Mouse (Mus musculus): ENCODE results near the gene Ube2q2. TPM values are rescaled to one million over a fixed set of nuclear protein-coding genes. Genes with fewer than 3 reads are reported as not detected.
"Not testable (repeated sequence)": the region's sequence is repeated elsewhere in the genome, so short reads cannot be mapped to it uniquely, and the experiment has no call there.

Ube2q2 gene
- total RNA-seq (2022): 10 to 100 TPM; 35.9 to 40.1 (median 37.6) TPM

- DNase-seq (ENCODE audit: low spot score in 2 of 2): peak; percentile 56 to 58
These were observed at the start of gene Ube2q2 for GRCm38 (mm10) chr9:55148854-55149498. Gene Ube2q2, plus strand, starts transcription at chr9:55148854.

- no peak for DNase-seq (ENCODE audit: low spot score in 2 of 2)
These were observed 47.5 kb upstream of the Ube2q2 start for GRCm38 (mm10) chr9:55101117-55101516.

- DNase-seq (ENCODE audit: low spot score in 2 of 2): no peak
These were observed 46.3 kb upstream of the Ube2q2 start for GRCm38 (mm10) chr9:55102186-55102835.

GRCm38 (mm10) chr9:55102931-55103630 is 45.6 kb upstream of the Ube2q2 start:
- DNase-seq (ENCODE audit: low spot score in 2 of 2): no peak

GRCm38 (mm10) chr9:55110059-55110834 is 38.4 kb upstream of the Ube2q2 start:
- peak; percentile 48 to 59 for DNase-seq (ENCODE audit: low spot score in 2 of 2)

GRCm38 (mm10) chr9:55110835-55111217 is 37.8 kb upstream of the Ube2q2 start:
- DNase-seq (ENCODE audit: low spot score in 2 of 2): not testable (repeated sequence)

- DNase-seq (ENCODE audit: low spot score in 2 of 2): no peak
These were observed 33.9 kb upstream of the Ube2q2 start for GRCm38 (mm10) chr9:55114752-55115151.

- DNase-seq (ENCODE audit: low spot score in 2 of 2): no peak
These were observed 31.2 kb upstream of the Ube2q2 start for GRCm38 (mm10) chr9:55117293-55118055.

GRCm38 (mm10) chr9:55122586-55122985 is 26.1 kb upstream of the Ube2q2 start:
- no peak for DNase-seq (ENCODE audit: low spot score in 2 of 2)

GRCm38 (mm10) chr9:55125735-55126134 is 22.9 kb upstream of the Ube2q2 start:
- DNase-seq (ENCODE audit: low spot score in 2 of 2): no peak

- no peak for DNase-seq (ENCODE audit: low spot score in 2 of 2)
These were observed 22.4 kb upstream of the Ube2q2 start for GRCm38 (mm10) chr9:55126295-55126694.

GRCm38 (mm10) chr9:55131851-55132250 is 16.8 kb upstream of the Ube2q2 start:
- no peak for DNase-seq (ENCODE audit: low spot score in 2 of 2)

- DNase-seq (ENCODE audit: low spot score in 2 of 2): no peak
These were observed 12.1 kb upstream of the Ube2q2 start for GRCm38 (mm10) chr9:55136576-55136975.

GRCm38 (mm10) chr9:55137112-55137511 is 11.5 kb upstream of the Ube2q2 start:
- no peak for DNase-seq (ENCODE audit: low spot score in 2 of 2)

GRCm38 (mm10) chr9:55139958-55140357 is 8.7 kb upstream of the Ube2q2 start:
- DNase-seq (ENCODE audit: low spot score in 2 of 2): no peak

- DNase-seq (ENCODE audit: low spot score in 2 of 2): peak in 1 of 2 experiments; percentile 29
These were observed 1.0 kb downstream of the Ube2q2 start for GRCm38 (mm10) chr9:55149499-55150278.

- DNase-seq (ENCODE audit: low spot score in 2 of 2): no peak
These were observed 1.6 kb downstream of the Ube2q2 start for GRCm38 (mm10) chr9:55150279-55150726.

- no peak for DNase-seq (ENCODE audit: low spot score in 2 of 2)
These were observed 2.4 kb downstream of the Ube2q2 start for GRCm38 (mm10) chr9:55151096-55151495.

GRCm38 (mm10) chr9:55152935-55153334 is 4.3 kb downstream of the Ube2q2 start:
- no peak for DNase-seq (ENCODE audit: low spot score in 2 of 2)

Data from gastrocnemius, adult 8-10 months (tissue).